Mouse (Mus musculus) urinary bladder, postnatal 4 days (tissue): ENCODE measurements around the gene Selenbp2.
"Not testable (repeated sequence)": the region's sequence is repeated elsewhere in the genome, so short reads cannot be mapped to it uniquely, and the experiment has no call there.

ENCODE experiments used
- DNase-seq, 2 experiments: peaks; one replicate each; pipeline ENCODE4 v3.0.0; 2021 to 2022; ENCODE audit warnings: low spot score in 2 of 2

The Selenbp2 gene

DNA sequence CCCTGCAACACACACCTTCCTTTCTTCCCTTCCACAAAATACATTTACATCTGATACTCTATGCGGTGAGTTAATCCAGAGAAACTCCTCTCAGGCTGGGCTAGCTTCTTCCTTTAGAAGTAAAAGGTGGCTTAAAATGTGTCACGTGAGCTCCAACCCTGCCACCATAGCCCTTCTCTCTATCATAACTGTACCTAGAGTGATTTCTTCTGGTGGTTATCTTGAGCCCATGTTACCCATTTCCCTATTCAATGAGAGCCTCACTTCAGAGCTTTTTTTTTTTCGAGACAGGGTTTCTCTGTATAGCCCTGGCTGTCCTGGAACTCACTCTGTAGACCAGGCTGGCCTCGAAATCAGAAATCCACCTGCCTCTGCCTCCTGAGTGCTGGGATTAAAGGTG is 1.7 kb upstream of the Selenbp2 start:
- DNase-seq = not testable (repeated sequence)

DNA sequence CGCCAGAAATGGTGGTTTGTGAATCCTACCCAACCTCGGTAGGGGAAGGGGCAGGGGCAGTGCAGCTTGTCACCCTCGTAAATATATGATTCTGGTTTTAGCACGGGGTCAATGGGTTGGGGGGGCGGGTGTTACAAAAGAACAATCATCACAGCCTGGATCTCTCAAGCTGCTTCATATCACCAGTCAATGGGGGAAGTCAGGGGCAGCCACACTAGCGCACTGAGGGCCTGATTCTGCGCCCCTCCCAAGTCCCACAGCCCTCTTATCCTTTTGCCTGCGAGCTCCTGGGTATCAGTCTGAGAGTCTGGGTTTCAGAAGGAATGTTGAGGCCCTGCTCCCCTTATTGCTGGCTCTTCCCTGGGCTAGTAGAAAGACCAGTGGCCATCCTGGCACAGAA is 518 bp downstream of the Selenbp2 start:
- DNase-seq = not testable (repeated sequence)

DNA sequence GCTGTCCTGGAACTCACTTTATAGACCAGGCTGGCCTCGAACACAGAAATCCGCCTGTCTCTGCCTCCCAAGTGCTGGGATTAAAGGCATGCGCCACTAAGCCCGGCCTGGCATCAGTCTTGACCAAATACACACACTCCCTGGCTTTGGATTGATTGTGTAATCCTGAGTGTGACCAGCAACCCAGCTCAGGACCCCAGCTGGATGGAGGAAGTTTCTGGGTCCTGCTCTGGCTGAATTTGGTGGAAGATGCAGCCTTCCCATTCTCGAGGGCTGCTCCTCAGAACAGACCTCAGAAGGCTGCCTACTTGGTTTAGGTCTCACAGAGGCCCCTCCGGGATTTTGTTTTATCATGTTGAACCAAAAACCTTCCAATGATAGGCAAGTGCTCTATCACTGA is 2.2 kb downstream of the Selenbp2 start:
- DNase-seq = not testable (repeated sequence)

- DNase-seq = not testable (repeated sequence)
These were observed 2.9 kb downstream of the Selenbp2 start for GRCm38 (mm10) chr3:94696257-94696656.

DNA sequence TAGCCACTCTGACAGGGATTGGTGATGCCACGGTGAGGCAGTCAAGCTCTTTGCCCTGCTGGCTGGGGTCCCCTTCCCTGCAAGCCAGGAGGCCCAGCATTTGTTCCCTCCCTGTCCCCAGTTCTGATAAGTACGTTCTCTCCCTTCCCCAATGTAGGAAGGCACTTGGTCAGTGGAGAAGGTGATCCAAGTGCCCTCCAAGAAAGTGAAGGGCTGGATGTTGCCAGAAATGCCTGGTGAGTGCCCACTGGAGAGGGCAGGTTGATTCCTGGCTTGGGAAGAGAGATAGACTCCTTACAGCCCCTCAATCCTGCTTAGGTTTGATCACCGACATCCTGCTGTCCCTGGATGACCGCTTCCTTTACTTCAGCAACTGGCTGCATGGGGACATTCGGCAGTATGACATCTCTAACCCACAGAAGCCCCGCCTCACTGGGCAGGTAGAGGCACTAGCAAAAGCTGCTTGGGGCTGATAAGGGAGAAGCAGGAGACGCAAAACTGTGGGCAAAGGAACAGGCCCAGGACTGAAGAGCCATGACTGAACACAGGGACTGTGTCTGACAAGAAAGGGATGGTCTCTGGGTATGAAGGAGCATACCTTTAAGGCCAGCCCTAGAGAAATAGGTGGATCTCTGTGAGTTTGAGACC is 8.9 kb downstream of the Selenbp2 start:
- not testable (repeated sequence) for DNase-seq

DNA sequence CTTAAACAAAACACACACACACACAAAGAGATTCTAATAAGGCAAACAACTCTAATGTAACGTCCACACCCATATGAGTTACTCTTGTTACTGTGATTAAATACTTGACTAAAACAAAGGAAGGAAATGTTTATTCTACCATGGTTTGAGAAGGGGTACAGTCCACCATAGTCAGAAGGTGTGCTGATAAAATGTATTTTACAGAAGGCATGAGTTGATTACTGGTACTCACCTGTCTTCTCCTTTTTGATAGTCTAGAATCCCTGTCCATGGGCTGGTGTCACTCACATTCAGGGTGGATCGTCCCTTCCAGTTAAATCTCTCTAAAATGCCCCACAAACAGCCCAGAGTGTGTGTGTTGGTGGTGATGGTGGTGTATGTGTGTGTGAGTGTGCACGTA is 9.5 kb downstream of the Selenbp2 start:
- DNase-seq = no peak

- DNase-seq = not testable (repeated sequence)
These were observed 10.0 kb downstream of the Selenbp2 start for GRCm38 (mm10) chr3:94703364-94703763.

GRCm38 (mm10) chr3:94710591-94710990 is 17.2 kb downstream of the Selenbp2 start:
- not testable (repeated sequence) for DNase-seq

DNA sequence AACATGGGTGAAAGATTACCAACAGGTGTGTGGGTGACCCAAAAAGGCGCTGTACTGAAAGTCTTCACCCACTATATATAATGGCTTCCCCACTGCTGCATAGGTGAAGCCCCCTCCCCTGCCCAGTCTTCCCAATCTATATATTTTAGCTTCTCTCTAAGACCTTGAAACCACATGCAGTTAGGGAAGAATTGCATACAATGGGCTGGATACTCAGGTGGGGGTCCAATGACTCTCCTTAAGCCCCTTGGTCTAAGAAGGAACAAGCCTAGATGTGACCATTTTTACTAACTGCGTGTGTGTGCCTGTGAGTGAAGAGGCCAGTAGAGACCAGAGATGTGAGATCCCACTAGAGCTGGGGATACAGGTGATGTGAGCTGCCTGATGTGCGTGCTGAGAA is 20.1 kb downstream of the Selenbp2 start:
- not testable (repeated sequence) for DNase-seq

DNA sequence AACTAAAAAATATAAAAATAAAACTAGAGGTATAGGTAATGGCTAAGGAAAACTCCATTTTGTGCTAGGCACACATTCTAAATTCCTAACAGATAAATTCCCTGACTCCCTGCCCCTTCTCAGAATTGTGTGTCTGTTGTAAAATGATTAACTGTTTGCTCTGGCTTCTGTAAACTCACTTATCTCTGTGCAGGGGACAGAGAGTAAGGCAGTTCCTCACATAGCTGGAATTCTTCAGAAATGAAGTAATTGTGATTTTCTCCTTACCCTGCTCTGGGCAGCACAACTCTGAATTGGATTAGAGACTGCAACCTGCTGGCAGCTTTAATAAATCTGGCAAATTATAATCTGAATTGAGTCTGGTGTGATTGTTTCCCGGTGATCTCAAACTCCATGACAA is 24.9 kb downstream of the Selenbp2 start:
- not testable (repeated sequence) for DNase-seq

DNA sequence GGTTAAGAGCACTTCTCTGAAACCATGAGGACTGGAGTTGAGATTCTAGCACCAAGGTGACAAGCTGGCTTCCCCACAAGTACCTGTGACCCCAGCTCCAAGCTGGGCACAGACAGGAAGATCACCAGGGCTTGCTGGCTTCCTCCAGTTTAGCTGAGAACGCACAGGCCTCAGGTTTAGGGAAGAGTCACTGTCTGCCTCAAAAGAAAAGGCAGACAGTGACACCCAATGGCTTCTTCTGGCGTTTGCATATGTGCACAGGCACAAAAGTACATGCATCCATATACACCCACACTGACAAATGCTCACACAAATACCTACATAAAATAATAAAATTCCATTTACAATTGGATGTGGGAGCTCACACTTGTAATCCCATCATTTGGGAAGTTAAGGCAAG is 30.3 kb downstream of the Selenbp2 start:
- DNase-seq = not testable (repeated sequence)

DNA sequence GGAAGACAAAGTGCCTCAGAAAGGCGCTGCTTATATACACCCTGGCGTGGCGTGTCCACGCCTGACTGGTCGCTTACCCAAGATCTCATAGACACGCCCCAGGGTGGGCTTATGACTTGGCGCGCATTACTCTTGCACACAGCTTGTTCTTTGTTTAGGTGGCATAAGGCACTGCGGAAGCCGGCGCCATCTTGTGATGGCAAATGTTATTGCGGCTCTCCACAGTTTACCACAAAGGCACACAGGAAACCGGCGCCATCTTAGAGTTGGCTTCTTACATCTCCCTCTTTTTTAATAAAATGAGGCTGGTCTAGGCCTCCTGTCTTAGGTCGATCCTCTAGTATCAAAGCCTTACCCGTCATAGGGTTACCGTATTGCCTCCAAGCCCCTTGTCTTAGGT is 52.3 kb downstream of the Selenbp2 start:
- DNase-seq = no peak
